Mouse (Mus musculus) liver, adult 2 months (tissue): ENCODE results near the gene Ifnb1.

Source experiments
- CTCF ChIP-seq: fragments of 200-500 bp; IDR thresholded peaks from 2 replicates; pipeline ENCODE4 v1.5.1; 2011; ENCODE audit warnings: low read depth, low read length, control low read depth
- POLR2A ChIP-seq: fragments of 200-500 bp; IDR thresholded peaks from 2 replicates; pipeline ENCODE4 v1.6.1; 2011; ENCODE audit warnings: low read length, control low read depth; ENCODE audit not compliant: insufficient read depth; ENCODE audit errors: extremely low read depth

DNA sequence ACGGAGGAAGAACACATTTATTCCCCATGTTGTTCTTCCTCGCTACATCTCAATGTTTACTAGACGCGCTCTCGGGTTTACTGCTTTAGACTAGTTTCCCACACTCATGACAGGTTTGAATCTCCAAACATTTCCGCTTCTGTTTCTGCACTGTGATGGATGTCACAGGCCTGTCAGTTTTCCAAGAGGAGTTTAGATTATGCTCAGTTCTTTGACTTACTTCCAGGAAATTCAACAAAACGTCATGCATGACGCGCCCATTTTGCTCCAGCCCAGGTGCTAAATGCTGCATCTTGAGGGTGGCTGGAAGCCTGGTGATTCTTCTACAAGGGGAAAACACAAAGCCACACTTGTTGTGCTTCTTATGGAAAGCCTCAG lies 43.8 kb downstream of the Ifnb1 start:
- TF ChIP-seq POLR2A (no peak), CTCF (no peak)
